Mouse (Mus musculus): Measurements from ENCODE around the gene Afap1l2. TPM values are rescaled to one million over a fixed set of nuclear protein-coding genes. Genes with fewer than 3 reads are reported as not detected.
A peak's percentile ranks its signal among the peaks of the same experiment; 100 is the strongest.

Gene Afap1l2
- polyA plus RNA-seq, 2 experiments = 0.44 to 0.57 TPM

- DNase-seq (ENCODE audit: low read depth in 3 of 3, low spot score in 3 of 3) (no peak), ATAC-seq (ENCODE audit: insufficient read depth) (no peak)
- H3K27ac ChIP-seq = no peak overlapping the region
- no peak for TF ChIP-seq EP300 (IDR thresholded peaks at IDR 0.05; ENCODE audit: low read depth)
- no peak for TF ChIP-seq CTCF (IDR thresholded peaks at IDR 0.05; ENCODE audit: low read depth)
- no peak overlapping the region for H3K4me3 ChIP-seq (ENCODE audit: insufficient read depth in 1 of 2, low read depth in 2 of 2, low read length in 2 of 2)
- H3K36me3 ChIP-seq (replicated peaks; ENCODE audit: control insufficient read depth, insufficient read depth, low read depth) = no peaks in the 10 kb centered on the region
- H3K27me3 ChIP-seq (ENCODE audit: control insufficient read depth, insufficient read depth, low read length) = no peaks in the 10 kb centered on the region
- no peaks in the 10 kb centered on the region for H3K9me3 ChIP-seq (ENCODE audit: control insufficient read depth, low read length)
- H3K4me1 ChIP-seq (replicated peaks; ENCODE audit: control insufficient read depth in 2 of 2, insufficient read depth in 2 of 2, low read length in 1 of 2) = no peaks in the 10 kb centered on the region
- H3K4me2 ChIP-seq (ENCODE audit: low read depth) = no peak overlapping the region
- H3K9ac ChIP-seq (replicated peaks) = no peak overlapping the region
- 73% methylated on average over 13 of the region's 13 CpGs for WGBS (ENCODE audit: insufficient replicate concordance)
Measured at GRCm38 (mm10) chr19:56920232-56920631, 87.8 kb downstream of the Afap1l2 start.

- Histone ChIP-seq H3K4me3 (ENCODE audit: insufficient read depth in 1 of 2, low read depth in 2 of 2, low read length in 2 of 2) (no peak overlapping the region), H3K36me3 (replicated peaks; ENCODE audit: control insufficient read depth, insufficient read depth, low read depth) (no peaks in the 10 kb centered on the region), H3K4me2 (ENCODE audit: low read depth) (no peak overlapping the region), H3K27me3 (ENCODE audit: control insufficient read depth, insufficient read depth, low read length) (no peaks in the 10 kb centered on the region), H3K4me1 (replicated peaks; ENCODE audit: control insufficient read depth in 2 of 2, insufficient read depth in 2 of 2, low read length in 1 of 2) (no peaks in the 10 kb centered on the region), H3K27ac (no peak overlapping the region), H3K9me3 (ENCODE audit: control insufficient read depth, low read length) (no peaks in the 10 kb centered on the region), H3K9ac (replicated peaks) (no peak overlapping the region)
- DNase-seq (ENCODE audit: low read depth in 3 of 3, low spot score in 3 of 3) (peak; percentile 17 to 32 (median 28)), ATAC-seq (ENCODE audit: insufficient read depth) (no peak)
- peak; percentile 85 for TF ChIP-seq CTCF (IDR thresholded peaks at IDR 0.05; ENCODE audit: low read depth)
- TF ChIP-seq EP300 (IDR thresholded peaks at IDR 0.05; ENCODE audit: low read depth) = no peak
- WGBS (ENCODE audit: insufficient replicate concordance) = 28% methylated on average over 7 of the region's 7 CpGs
Measured at GRCm38 (mm10) chr19:56919628-56920027, 88.4 kb downstream of the Afap1l2 start.

GRCm38 (mm10) chr19:56915084-56915483, 92.9 kb downstream of the Afap1l2 start:
- H3K4me3 ChIP-seq (ENCODE audit: insufficient read depth in 1 of 2, low read depth in 2 of 2, low read length in 2 of 2) = no peak overlapping the region
- no peak for TF ChIP-seq CTCF (IDR thresholded peaks at IDR 0.05; ENCODE audit: low read depth)
- TF ChIP-seq EP300 (IDR thresholded peaks at IDR 0.05; ENCODE audit: low read depth) = no peak
- 45% methylated on average over 6 of the region's 6 CpGs for WGBS (ENCODE audit: insufficient replicate concordance)
- no peaks in the 10 kb centered on the region for H3K4me1 ChIP-seq (replicated peaks; ENCODE audit: control insufficient read depth in 2 of 2, insufficient read depth in 2 of 2, low read length in 1 of 2)
- H3K9me3 ChIP-seq (ENCODE audit: control insufficient read depth, low read length) = no peaks in the 10 kb centered on the region
- no peak overlapping the region for H3K9ac ChIP-seq (replicated peaks)
- ATAC-seq (ENCODE audit: insufficient read depth) (no peak), DNase-seq (ENCODE audit: low read depth in 3 of 3, low spot score in 3 of 3) (no peak)
- H3K36me3 ChIP-seq (replicated peaks; ENCODE audit: control insufficient read depth, insufficient read depth, low read depth) = no peaks in the 10 kb centered on the region
- H3K27me3 ChIP-seq (ENCODE audit: control insufficient read depth, insufficient read depth, low read length) = no peaks in the 10 kb centered on the region
- no peak overlapping the region for H3K4me2 ChIP-seq (ENCODE audit: low read depth)
- H3K27ac ChIP-seq = no peak overlapping the region

- 71% methylated on average over 3 of the region's 3 CpGs for WGBS (ENCODE audit: insufficient replicate concordance)
- no peak overlapping the region for H3K4me2 ChIP-seq (ENCODE audit: low read depth)
- no peak overlapping the region for H3K9ac ChIP-seq (replicated peaks)
- DNase-seq (ENCODE audit: low read depth in 3 of 3, low spot score in 3 of 3) (no peak), ATAC-seq (ENCODE audit: insufficient read depth) (no peak)
- H3K36me3 ChIP-seq (replicated peaks; ENCODE audit: control insufficient read depth, insufficient read depth, low read depth) = no peaks in the 10 kb centered on the region
- no peaks in the 10 kb centered on the region for H3K4me1 ChIP-seq (replicated peaks; ENCODE audit: control insufficient read depth in 2 of 2, insufficient read depth in 2 of 2, low read length in 1 of 2)
- no peaks in the 10 kb centered on the region for H3K27me3 ChIP-seq (ENCODE audit: control insufficient read depth, insufficient read depth, low read length)
- no peaks in the 10 kb centered on the region for H3K9me3 ChIP-seq (ENCODE audit: control insufficient read depth, low read length)
- TF ChIP-seq CTCF (IDR thresholded peaks at IDR 0.05; ENCODE audit: low read depth) = no peak
- TF ChIP-seq EP300 (IDR thresholded peaks at IDR 0.05; ENCODE audit: low read depth) = no peak
- no peak overlapping the region for H3K4me3 ChIP-seq (ENCODE audit: insufficient read depth in 1 of 2, low read depth in 2 of 2, low read length in 2 of 2)
- H3K27ac ChIP-seq = no peak overlapping the region
Measured at GRCm38 (mm10) chr19:56914658-56915057, 93.4 kb downstream of the Afap1l2 start.

- Histone ChIP-seq H3K27ac (no peak overlapping the region), H3K36me3 (replicated peaks; ENCODE audit: control insufficient read depth, insufficient read depth, low read depth) (no peaks in the 10 kb centered on the region), H3K27me3 (ENCODE audit: control insufficient read depth, insufficient read depth, low read length) (no peaks in the 10 kb centered on the region), H3K4me3 (ENCODE audit: insufficient read depth in 1 of 2, low read depth in 2 of 2, low read length in 2 of 2) (no peak overlapping the region), H3K9me3 (ENCODE audit: control insufficient read depth, low read length) (no peaks in the 10 kb centered on the region), H3K9ac (replicated peaks) (no peak overlapping the region), H3K4me2 (ENCODE audit: low read depth) (no peak overlapping the region), H3K4me1 (replicated peaks; ENCODE audit: control insufficient read depth in 2 of 2, insufficient read depth in 2 of 2, low read length in 1 of 2) (no peaks in the 10 kb centered on the region)
- no peak for DNase-seq (ENCODE audit: low read depth in 3 of 3, low spot score in 3 of 3)
- TF ChIP-seq CTCF (IDR thresholded peaks at IDR 0.05; ENCODE audit: low read depth) (no peak), EP300 (IDR thresholded peaks at IDR 0.05; ENCODE audit: low read depth) (no peak)
- no peak for ATAC-seq (ENCODE audit: insufficient read depth)
- WGBS (ENCODE audit: insufficient replicate concordance) = 54% methylated on average over 4 of the region's 4 CpGs
Measured at GRCm38 (mm10) chr19:56913761-56914160, 94.3 kb downstream of the Afap1l2 start.
